Mouse (Mus musculus) brain, adult 2 months (tissue): ENCODE measurements around the gene Mrpl30.
A peak's percentile ranks its signal among the peaks of the same experiment; 100 is the strongest.

Source experiments
- DNase-seq: peaks from one replicate; pipeline ENCODE4 v3.0.0; 2011; ENCODE audit warnings: low read depth, low spot score

Mrpl30 gene

DNA sequence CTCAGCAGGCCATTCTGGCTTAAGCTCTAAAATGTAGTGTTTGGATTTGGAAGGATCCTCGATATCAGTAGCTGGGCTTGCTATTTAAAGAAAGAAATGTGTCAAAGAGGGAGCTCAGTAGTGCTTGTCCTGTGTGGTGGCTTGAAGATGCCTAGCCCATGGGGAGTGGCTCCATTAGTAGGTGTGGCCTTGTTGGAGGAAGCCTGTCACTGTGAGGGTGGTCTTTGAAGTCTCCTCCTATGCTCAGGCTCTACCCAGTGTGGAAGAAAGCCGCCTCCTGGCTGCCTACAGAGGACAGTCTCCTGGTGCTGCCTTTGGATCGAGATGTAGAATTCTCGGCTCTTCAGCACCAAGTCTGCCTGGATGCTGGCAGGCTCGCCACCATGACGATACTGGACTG lies 10.0 kb downstream of the Mrpl30 start:
- peak; percentile 11 for DNase-seq

DNA sequence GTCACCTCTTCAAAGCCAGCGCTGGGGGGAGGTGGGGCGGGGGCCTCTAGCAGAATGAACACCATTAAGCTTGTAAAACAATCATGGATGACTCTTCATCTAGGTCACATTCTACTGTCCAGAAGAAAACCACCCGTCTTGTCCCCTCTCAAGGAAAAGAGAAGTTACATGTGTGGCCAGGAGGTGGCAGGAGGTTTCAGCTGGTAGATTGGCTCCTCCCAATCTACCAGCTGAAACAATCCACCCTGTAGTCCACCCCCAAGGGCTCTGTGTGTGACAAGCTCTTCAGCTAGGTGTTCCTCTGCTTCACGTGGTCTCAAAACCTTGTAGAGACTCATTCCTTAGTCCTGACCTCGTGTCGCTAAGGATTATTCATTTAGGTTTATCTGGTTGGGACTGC lies 12.9 kb downstream of the Mrpl30 start:
- DNase-seq = peak; percentile 58

DNA sequence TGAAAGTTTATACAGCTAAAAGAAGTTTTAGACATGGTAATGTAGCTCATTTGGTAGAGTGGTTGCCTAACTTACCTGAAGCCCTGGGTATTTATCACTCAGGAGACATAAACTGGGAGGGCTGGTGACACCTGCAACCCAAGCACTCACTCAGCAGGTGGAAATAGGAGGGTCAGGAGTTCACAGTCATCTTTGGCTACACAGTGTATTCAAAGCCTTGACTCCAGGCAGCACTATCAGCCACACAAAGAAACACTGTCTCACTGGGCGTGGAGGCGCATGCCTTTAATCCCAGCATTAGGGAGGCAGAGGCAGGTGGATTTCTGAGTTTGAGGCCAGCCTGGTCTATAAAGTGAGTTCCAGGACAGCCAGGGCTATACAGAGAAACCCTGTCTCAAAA lies 22.5 kb downstream of the Mrpl30 start:
- DNase-seq = no peak

DNA sequence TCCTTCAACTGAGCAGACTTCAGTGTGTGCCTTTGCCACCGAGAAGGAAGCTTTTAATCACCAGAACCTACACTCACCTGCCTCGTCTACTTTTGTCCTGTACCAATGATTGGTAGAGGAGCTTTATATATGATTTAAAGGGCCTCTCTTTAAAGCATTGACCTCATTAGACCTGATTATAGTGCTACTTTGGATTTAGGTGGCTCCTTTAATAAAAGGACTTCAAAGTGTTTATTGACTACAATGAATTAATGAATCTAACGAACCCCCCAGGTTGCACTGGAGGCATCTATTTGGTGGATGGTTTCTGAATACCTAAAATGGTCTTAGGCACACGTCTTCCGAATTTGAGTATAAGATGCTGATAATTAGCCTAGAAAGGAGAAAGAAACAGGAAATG lies 26.1 kb downstream of the Mrpl30 start, which contains the start of gene Lyg2:
Gene Lyg2, minus strand, starts transcription at position 101 of the 400 bp plus-strand sequence.
- no peak for DNase-seq

DNA sequence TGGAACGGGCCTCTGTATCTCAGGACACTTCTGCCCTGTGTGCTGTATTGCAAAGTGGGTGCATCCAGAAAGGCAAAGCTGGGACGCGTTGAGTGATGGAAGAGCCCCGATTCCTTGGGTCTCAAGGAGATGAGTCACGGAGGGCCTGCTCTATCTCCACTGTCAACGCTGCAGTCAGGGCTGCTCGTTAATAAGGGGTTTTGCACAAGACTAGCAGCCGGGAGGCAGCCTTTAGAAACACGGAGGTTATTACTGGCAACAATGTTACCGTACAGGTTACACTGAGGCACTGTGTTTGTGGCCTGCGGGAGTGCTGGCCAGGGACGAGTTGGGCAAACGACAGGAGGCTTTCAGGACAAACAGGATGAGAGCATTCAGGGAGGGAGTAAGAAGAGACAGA lies 27.4 kb downstream of the Mrpl30 start:
- DNase-seq = peak; percentile 19

DNA sequence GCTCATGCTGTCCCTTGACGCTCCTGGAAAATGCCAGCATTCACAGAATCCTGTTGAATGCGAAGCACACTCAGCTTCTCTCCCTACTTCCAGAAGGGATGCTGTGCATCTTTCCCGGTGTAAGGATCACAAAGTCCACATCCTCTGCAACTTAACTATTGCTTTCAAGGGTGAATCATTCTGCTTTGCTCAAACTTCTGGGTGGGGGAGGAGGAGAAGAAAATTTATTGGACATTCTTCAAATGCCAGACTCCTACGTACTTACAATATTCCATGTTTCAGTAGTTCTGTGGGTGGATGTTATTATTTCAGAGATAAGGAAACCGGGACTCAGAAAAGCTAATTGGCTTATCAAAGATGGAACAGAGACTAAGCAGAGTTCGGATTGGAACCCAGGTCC lies 27.8 kb downstream of the Mrpl30 start:
- peak; percentile 38 for DNase-seq

DNA sequence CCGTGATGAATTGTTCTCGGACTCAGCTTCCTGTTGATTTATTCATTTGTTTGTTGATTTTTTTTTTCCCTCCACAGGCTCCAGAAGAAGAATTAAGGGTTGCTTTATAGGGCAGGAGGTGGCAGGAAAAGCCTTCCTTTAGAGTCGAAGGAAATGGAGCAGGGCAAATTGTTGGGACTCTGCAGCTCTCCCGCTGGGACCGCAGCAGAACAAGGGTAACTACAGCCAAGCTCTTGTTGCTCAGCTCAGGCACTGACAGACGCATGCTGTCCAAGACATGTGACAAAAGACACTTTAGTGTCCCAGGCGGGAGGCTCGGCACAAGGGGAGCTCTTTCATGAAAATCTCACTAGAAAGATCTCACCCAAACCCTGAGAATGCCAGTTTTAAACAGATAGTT lies 32.3 kb downstream of the Mrpl30 start:
- DNase-seq = peak; percentile 59

DNA sequence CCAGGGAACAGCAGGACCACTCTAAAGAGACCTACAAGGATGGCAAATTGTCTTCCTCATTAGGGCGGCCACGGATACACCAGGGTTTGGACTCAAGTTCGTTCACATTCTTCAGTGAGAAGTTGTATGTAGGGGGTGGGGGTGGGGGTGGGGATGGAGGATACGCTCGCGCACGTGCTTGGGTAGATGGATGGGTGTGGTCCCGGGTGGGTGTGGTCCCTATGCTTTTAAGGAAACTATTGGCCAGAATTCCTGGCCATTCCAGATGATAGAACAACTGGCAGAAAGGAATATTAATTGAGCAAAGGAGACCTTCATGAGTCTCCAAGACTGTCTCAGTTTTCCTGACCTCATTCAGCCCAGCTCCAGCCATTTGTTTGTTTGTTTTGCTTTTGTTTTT lies 35.7 kb downstream of the Mrpl30 start:
- DNase-seq = no peak

DNA sequence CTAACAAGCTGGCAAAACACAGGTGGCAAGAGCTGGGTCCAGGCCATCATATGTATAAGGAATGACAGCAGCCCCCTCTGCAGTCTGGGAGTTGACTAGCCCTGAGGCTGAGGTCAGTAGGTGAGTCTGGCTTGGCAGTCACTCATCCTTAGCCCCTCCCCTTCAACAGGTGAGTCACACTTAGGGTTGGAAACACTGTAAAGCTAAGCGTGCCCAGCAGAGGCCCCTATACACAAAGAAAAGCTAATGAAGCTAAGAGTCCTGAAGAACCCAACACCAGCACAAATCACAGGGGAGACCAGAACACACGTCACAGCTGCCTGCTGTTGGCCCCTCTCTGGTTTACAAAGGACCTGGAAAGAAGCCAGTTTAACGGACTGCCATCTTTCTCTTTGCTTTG lies 41.5 kb downstream of the Mrpl30 start:
- DNase-seq = peak; percentile 42
